Mouse (Mus musculus) right cerebral cortex, postnatal 36 days (tissue): Measurements from ENCODE around the gene Fosl2.
"Not testable (repeated sequence)": the region's sequence is repeated elsewhere in the genome, so short reads cannot be mapped to it uniquely, and the experiment has no call there.

Source experiments
- DNase-seq, 2 experiments: peaks; one replicate each; pipeline ENCODE4 v3.0.0; 2022; ENCODE audit warnings: low spot score in 2 of 2, mixed read lengths in 1 of 2

Fosl2 gene

GRCm38 (mm10) chr5:32177737-32178136 is 42.1 kb downstream of the Fosl2 start:
- DNase-seq, result no peak

GRCm38 (mm10) chr5:32178720-32179119 is 43.1 kb downstream of the Fosl2 start:
- DNase-seq, result not testable (repeated sequence)

GRCm38 (mm10) chr5:32182885-32183629 is 47.5 kb downstream of the Fosl2 start:
- DNase-seq, result no peak

- no peak for DNase-seq
These were observed 52.1 kb downstream of the Fosl2 start for GRCm38 (mm10) chr5:32187717-32188116.

- DNase-seq, result no peak
These were observed 55.7 kb downstream of the Fosl2 start for GRCm38 (mm10) chr5:32191259-32191658.

GRCm38 (mm10) chr5:32192016-32192845 is 56.6 kb downstream of the Fosl2 start:
- DNase-seq, result peak in 1 of 2 experiments; percentile 15

- DNase-seq, result no peak
These were observed 58.6 kb downstream of the Fosl2 start for GRCm38 (mm10) chr5:32194236-32194635.

- DNase-seq, result no peak
These were observed 60.4 kb downstream of the Fosl2 start for GRCm38 (mm10) chr5:32195857-32196609.

- peak; percentile 84 to 87 for DNase-seq
These were observed 62.1 kb downstream of the Fosl2 start for GRCm38 (mm10) chr5:32197698-32198097.

GRCm38 (mm10) chr5:32199136-32199535 is 63.5 kb downstream of the Fosl2 start:
- no peak for DNase-seq

- peak in 1 of 2 experiments; percentile 24 for DNase-seq
These were observed 64.0 kb downstream of the Fosl2 start for GRCm38 (mm10) chr5:32199594-32199993.

GRCm38 (mm10) chr5:32204653-32205052 is 69.1 kb downstream of the Fosl2 start:
- DNase-seq, result no peak

- no peak for DNase-seq
These were observed 71.1 kb downstream of the Fosl2 start for GRCm38 (mm10) chr5:32206726-32207125.
